Mouse (Mus musculus): ENCODE results near the gene Cdk9.

Cdk9 gene

DNA sequence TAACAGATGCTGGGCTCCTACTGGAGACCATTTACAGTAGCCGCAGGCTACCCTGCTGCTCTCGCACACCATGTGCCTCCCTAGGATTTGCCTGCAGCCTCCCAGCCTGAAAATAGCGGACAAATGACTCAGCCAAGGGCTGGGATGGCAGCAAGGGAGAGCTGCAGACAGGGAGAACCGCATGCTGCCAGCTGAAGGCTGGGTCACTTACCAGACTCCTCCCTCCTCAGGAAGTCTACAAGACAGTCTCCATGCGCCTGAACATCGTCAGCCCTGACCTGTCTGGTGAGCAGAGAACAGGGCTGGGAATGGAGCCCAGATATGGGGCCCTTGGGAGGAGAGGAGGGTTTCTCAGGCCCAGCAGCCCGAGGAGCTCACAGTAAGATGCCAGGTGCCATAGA is 32.8 kb downstream of the Cdk9 start:
- no peak for DNase-seq (ENCODE audit: low read depth, low spot score)

DNA sequence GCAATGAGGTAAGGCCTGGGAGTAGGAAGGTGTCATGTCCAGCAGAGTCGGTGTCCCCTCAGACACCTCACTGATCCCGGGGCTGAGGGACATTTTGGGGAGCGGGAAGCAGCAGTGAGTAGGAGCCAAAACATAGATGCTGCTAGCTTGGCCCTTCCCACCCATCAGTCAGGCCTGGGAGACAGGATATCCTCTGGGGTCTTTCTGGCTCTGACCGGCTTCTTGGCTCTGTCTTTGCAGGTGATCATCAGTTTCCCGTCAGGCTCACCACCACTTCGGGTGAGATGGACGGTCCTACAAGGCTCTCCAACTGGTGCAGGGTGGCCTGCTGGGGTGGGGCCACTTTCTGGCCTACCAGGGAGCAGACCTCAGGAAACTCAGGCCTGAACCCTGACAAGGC is 35.2 kb downstream of the Cdk9 start:
- DNase-seq (ENCODE audit: low read depth, low spot score): no peak

DNA sequence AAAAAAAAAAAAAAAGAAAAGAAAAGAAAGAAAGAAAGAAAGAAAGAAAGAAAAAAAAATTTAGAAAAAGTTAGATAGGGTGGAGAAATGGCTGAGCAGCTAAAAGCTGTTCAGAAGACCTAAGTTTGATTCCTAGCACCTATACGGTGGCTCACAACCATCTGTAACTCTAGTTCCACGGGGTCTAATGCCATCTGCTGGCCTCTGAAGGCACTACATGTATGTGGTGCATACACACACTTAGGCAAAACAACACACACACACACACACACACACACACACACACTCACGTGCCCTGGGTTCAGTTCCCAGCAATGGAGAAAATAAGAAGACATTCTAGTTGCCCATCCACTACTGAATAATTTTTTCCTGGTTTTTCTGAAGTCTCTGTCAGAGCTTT is 36.1 kb downstream of the Cdk9 start:
- DNase-seq (ENCODE audit: low read depth, low spot score): peak; percentile 68

DNA sequence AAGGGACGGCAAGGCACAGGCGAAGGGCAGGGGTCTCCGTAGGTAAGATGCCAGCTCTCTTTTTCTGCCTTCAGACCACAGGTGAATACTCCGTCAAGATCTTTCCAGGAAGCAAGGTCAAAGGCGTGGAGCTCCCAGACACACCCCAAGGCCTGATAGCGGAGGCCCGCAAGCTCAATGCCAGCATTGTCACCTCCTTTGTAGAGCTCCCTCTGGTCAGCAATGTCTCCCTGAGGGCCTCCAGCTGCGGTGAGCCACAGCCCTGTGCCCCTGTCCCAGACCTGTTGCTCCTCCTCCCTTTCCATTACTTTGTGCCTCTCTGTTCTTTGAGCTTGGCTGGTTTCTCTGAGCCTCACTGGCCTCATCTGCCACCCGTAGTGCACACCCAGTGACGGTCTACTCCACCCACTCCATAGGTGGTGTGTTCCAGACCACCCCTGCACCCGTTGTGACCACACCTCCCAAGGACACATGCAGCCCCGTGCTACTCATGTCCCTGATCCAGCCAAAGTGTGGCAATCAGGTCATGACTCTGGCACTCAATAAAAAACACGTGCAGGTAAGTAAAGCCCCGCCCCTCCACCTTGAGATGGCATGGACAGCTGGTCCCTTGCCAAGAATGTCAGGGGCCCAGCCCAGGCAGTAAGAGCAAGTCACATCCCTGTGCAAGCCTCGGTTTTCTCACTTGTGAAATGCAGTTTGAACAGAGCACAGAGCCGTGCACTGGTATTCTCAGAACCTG is 39.5 kb downstream of the Cdk9 start:
- DNase-seq (ENCODE audit: low read depth, low spot score): no peak

DNA sequence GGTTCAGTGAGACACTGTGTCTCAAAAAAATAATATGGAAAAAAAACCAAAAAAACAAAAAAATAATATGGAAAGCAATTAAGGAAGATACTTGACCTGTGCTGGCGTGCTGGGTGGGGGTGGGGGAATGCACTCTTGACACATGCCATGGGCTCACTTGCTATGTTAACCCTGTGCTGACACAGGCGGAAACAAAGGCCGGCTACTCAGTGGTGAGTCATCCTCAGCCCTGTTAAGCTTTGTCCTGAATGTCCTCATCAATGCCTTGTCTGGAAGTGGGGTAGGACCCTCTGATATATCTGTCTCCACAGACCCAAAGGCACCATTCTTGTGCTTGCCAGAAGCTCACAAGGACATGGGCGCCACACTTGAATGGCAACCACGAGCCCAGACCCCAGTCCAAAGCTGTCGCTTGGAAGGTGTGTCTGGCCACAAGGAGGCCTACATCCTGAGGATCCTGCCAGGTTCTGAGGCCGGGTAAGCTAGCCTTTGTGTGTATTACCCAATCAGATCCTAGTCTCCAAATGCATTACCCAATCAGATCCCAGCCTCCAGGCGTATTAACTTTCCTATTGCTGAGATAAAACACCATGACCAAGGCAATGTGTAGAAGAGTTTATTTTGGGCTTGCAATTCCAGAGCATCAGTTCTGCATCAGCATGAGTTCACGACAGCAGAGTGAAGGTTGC is 40.8 kb downstream of the Cdk9 start:
- peak; percentile 73 for DNase-seq (ENCODE audit: low read depth, low spot score)

DNA sequence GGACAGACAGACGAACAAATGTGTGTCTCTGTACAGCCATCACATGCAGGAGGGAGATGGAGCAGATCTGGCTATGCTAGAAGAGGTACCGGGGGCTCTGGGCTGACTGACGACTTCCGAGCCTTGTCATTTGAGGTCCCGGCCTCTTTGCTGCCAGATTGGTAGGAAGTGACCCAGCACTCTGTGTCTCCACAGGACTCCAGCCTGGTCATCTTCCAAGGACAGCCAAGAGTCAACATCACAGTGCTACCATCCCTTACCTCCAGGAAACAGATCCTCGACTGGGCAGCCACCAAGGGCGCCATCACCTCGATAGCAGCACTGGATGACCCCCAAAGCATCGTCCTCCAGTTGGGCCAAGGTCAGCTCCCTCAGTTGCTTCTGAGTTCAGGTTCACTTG is 41.7 kb downstream of the Cdk9 start:
- DNase-seq (ENCODE audit: low read depth, low spot score): no peak

DNA sequence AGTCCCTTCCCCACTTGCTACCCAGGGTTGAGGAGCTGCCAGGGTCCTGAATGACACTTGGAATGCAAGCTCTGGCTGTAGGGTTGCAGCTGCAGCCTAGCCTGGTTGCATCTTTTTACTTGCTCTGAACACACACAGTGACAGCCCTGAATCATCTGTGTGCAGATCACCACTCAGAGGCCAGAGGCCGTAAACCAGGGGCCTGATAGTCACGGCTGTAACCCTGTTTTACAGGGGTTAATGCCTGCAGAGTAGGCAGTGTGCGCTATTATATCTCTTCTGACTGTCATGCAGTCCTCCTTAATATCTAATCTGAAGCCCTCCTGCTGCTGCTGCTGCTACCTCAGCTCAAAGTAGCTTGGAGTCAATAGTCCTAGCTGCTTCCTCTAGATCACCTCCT is 43.0 kb downstream of the Cdk9 start:
- no peak for DNase-seq (ENCODE audit: low read depth, low spot score)

DNA sequence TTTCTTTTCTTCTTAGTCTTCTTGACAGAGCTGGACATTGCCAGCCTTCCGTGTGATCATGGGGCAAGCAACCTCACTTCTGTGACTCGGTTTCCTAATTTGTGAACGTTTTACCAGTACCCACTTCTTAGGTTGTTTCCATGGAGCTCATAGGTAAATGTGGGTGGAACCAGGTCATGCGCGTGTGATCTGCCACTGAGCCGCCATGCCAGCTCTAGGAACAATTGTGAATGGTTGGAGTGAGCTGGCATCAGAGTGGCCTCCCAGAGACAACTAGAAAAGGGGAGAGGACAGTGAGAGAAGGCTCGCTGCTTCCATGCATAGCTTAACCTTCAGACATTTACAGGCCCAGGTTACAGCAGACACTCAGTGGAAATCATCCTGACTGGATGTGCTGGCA is 44.7 kb downstream of the Cdk9 start:
- DNase-seq (ENCODE audit: low read depth, low spot score): no peak

DNA sequence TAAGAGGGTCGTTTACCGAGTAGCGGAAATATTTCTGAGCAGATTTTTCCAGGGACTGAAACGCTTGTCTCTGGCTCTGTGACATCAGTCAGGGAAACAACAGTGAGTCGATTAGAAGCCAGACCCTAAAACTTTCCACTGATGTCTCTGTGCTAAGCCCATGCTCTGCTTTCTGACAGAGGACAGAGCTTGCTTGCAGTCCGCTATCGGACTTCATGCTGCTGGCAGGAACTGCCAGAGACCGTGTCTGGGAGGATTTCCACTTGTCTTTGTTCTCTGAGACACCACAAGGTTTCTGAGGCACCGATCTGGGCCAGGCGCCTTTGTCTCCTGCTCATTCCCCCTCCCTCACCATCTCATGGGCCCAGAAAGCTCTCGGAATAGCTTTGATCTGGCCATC is 45.1 kb downstream of the Cdk9 start:
- peak; percentile 47 for DNase-seq (ENCODE audit: low read depth, low spot score)

DNA sequence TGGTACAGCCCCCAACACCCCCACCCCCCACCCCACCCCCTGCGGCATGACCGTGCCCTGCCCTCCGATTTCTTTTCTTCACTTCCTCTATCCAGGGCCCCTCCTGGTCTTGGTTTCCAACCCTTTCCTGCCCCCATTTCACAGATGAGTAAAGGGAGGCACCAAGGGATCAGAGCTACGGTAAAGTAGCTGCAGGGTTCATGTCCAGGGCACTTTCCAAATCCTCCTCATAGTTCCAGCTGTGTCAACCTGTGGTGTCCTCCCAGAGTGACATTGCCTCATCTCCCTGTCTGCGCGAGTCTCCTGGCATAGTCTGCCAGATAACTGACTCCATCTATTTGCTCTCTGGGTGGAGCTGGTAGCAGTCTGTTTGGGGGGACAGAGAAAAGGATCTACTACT is 47.0 kb downstream of the Cdk9 start:
- no peak for DNase-seq (ENCODE audit: low read depth, low spot score)

DNA sequence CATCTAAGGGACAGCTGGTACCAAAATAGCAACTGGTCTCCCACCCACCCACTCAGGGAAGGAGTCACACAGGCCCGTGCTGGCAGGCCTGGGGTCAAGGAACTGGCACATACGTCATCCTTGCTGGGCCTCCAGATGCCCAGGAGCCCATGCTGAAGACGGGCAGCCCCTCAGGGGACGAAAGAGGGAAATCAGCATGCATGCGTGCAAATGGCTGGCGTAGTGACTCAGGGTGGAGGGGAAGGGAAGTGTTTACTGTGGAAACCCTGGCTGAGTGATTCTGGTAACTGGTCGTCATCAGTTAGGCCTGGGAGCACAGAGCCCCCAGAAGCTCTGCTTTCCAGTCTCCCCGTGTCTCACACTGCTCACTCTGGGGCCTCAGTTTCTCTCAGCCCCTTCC is 47.5 kb downstream of the Cdk9 start:
- DNase-seq (ENCODE audit: low read depth, low spot score): no peak

DNA sequence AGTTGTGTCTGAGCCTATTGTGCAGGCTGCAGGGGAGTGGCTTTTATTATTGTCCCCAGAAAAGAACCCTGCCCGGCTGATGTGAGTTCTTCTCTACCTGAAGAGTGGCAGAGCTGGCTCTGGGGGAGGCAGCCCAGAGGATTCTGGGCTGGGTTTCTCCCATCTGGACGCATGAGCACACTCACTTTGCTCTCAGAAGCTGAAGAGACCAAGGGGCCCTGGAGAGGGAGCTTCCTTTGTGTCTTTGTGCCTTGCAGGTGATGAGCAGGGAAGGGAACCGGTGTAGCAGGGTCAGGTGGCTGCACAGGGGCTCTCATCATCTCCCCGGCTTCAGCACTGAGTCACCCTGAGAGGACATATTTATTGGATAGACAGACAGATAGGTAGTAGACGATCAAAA is 50.6 kb downstream of the Cdk9 start:
- no peak for DNase-seq (ENCODE audit: low read depth, low spot score)

DNA sequence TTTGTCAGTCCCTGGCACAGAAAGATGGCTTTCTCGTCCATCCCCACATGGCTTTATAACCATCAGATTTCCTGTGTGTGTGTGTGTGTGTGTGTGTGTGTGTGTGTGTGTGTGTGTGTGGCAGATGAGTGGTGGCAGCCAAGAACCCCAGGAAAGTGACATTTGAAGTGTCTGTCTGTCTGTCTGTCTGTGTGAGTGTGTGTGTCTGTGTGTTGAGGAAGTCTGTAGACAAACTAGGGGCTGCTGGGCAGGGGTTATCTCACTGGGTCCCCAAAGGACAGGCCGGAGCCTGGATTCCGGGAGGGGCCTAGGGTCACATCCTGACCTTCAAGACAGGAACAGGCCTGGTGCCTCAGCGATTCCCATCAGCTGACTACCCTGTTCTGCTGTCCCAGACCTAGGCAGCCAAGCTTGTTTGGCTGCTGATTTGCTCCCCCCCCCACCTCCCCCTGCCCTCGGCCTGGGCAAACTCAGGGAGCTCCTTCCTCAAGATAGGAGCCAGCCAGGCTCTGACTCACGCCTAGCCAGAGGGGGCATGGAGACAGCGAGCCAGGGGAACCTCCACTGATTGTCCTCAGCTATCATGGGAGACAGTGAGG is 51.3 kb downstream of the Cdk9 start:
- DNase-seq (ENCODE audit: low read depth, low spot score): no peak

DNA sequence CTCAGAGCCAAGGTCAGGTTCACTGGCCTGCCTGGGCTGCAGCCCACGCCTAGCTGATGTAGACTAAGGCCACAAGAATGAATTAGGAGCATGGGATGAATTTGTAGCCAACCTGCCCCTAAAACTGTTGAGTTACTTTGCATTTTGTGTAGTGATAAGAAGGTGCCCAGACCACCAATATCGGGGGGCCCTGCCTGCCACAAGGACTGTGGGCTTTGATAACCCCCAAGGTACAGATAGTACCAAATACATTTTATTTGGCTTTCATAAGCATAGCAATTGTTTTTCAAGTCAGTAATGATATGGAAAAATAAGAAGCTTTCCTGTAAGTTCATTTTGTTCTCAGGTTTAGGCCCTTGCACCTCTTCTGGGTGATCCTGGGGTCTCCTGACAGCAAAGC is 54.0 kb downstream of the Cdk9 start:
- no peak for DNase-seq (ENCODE audit: low read depth, low spot score)

DNA sequence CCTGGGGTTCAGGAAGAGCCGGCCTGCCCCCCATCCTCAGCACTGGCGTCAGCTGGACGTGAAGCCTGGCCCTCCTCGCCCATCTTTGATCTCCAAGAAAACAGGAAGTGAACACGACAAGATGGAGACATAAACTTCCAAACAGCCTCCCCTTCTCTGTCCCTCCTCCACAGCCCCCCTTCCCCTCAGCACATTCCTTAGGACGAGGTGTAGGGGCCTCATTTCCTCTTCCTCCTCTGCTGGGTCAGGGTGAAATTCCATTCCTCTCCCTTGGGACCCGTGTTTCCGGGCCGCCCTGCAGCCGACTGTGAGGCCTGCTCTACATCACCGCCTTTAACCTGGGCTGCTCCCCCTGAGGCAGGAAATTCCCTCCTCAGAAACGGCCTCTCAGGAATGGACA is 57.0 kb downstream of the Cdk9 start:
- peak; percentile 73 for DNase-seq (ENCODE audit: low read depth, low spot score)
